Mouse (Mus musculus): Measurements from ENCODE around the gene Gm28919.
"Not testable (repeated sequence)": the region's sequence is repeated elsewhere in the genome, so short reads cannot be mapped to it uniquely, and the experiment has no call there.

Gm28919 gene

DNA sequence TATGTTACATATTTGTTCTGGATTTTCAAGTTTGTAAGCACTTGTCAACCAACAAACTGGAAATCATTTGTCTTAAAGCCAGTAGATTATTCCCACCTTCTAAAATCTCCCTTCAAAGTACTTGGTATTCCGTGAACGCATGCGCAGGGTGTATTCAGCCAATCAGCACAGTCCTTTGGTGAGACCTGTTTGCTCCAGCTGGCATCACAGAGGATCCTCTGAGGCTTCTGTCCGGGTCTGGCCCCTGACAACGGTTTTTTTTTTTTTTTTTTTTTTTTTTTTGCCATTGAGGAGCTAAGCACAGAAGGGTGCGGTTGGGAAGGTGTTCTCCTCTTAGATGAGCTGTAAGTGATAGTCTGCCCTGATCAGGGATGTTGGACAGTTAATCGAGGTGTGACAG, at the start of gene Gm28919:
Gene Gm28919, plus strand, starts transcription at position 301 of the 400 bp plus-strand sequence.
- DNase-seq: not testable (repeated sequence)
